Mouse (Mus musculus) neural tube, embryonic 14.5 days (tissue): Measurements from ENCODE around the gene Cttnbp2nl. TPM values are rescaled to one million over a fixed set of nuclear protein-coding genes. Genes with fewer than 3 reads are reported as not detected.

Experiments
- ATAC-seq: fragments of 200-750 bp; cut with Nextera tagmentation; 2 replicates; pipeline ENCODE4 v1.8.0; 2017; ENCODE audit warnings: low read depth, mild to moderate bottlenecking, moderate TSS enrichment, moderate library complexity
- H3K27ac ChIP-seq: fragments of 300-500 bp; sonication (generic); 2 replicates; pipeline ENCODE4 v1.5.1; 2014; ENCODE audit warnings: low read depth, mild to moderate bottlenecking, control low read depth, low read length, moderate library complexity, mixed read lengths
- H3K27me3 ChIP-seq: fragments of 300-500 bp; sonication (generic); 2 replicates; pipeline ENCODE4 v1.6.1; 2014; ENCODE audit warnings: low read length; ENCODE audit not compliant: control insufficient read depth, insufficient read depth
- H3K36me3 ChIP-seq: fragments of 300-500 bp; sonication (generic); 2 replicates; pipeline ENCODE4 v1.6.1; 2014; ENCODE audit warnings: low read length, mixed read lengths; ENCODE audit not compliant: control insufficient read depth, insufficient read depth
- H3K4me1 ChIP-seq: fragments of 300-500 bp; sonication (generic); 2 replicates; pipeline ENCODE4 v1.6.1; 2014; ENCODE audit warnings: low read length; ENCODE audit not compliant: control insufficient read depth, insufficient read depth
- H3K4me2 ChIP-seq: fragments of 300-500 bp; sonication (generic); 2 replicates; pipeline ENCODE4 v1.6.1; 2014; ENCODE audit warnings: mild to moderate bottlenecking, low read depth, low read length, control low read depth
- H3K4me3 ChIP-seq: fragments of 300-500 bp; sonication (generic); 2 replicates; pipeline ENCODE4 v1.5.1; 2014; ENCODE audit warnings: low read depth, low read length, control low read depth, mixed read lengths
- H3K9ac ChIP-seq: fragments of 300-500 bp; sonication (generic); replicated peaks from 2 replicates; pipeline ENCODE4 v1.6.1; 2014; ENCODE audit warnings: low read depth, mild to moderate bottlenecking, control low read depth, low read length, mixed read lengths
- H3K9me3 ChIP-seq: fragments of 300-500 bp; sonication (generic); 2 replicates; pipeline ENCODE4 v1.6.1; 2016; ENCODE audit warnings: low read length; ENCODE audit not compliant: control insufficient read depth
- WGBS: fragments of 180-500 bp; shearing (Covaris S2); extraction: QIAGEN DNeasy Blood & Tissue Kit; methylation state at CpG from one replicate; pipeline ENCODE4 v1.1.7; 2014; 5-methylcytosine and 5-hydroxymethylcytosine counted together
- polyA plus RNA-seq: library from polyadenylated mRNA; unstranded; fragments of >200 nt; fragmentation: Nextera tagmentation; extraction: Ambion mirVana; gene quantifications from 2 replicates; pipeline ENCODE4 v1.2.1, GENCODE M21; 2014

The Cttnbp2nl gene
- polyA plus RNA-seq, 1 experiment from 2014 or later, result 37.3 TPM

DNA sequence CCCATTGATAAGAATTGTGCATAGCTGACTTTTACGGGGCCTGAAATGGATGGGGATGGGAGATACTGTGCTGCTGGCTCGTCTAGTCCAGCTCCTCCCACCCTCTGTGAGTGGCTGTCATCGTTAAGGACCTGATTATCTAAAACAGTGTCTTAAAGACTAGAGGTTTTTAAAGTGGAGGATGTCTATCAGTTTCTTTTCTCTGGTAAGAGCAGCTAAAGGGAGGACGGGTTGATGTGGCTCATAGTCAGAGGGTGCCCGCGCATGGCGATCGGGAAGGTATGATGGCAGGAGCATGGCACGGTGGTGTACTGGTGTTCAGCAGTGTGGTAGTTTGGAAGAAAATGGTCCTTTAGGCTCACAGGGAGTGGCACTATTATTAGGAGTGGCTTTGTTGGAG, 9.7 kb upstream of the Cttnbp2nl start:
- no peak overlapping the region for H3K4me2 ChIP-seq
- no peak for ATAC-seq
- H3K4me3 ChIP-seq, result no peak overlapping the region
- WGBS, result 87% methylated on average over 9 of the region's 9 CpGs
- H3K27me3 ChIP-seq, result no peaks in the 10 kb centered on the region
- no peak overlapping the region for H3K27ac ChIP-seq
- H3K36me3 ChIP-seq, result no peaks in the 10 kb centered on the region
- H3K4me1 ChIP-seq, result no peaks in the 10 kb centered on the region
- H3K9ac ChIP-seq, result no peak overlapping the region
- H3K9me3 ChIP-seq, result no peaks in the 10 kb centered on the region

DNA sequence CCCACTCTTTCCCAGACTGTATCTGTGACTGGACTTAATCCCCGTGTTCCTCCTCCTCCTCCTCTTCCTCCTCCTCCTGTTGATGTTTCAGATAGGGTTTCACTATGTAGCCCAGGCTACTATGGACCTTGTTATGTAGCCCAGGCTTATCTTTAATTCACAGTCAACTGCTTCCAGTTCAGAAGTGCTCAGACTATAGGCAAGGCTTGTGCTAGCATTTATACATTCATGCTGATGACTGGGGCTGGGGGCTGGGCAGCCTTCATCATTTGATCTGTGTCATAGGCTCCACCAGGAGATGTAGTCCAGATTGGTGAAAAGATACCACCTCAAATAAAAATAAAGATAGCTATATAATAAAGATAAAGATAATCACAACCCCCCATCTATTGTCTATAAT, 9.0 kb upstream of the Cttnbp2nl start:
- 75% methylated on average over 1 of the region's 1 CpGs for WGBS

DNA sequence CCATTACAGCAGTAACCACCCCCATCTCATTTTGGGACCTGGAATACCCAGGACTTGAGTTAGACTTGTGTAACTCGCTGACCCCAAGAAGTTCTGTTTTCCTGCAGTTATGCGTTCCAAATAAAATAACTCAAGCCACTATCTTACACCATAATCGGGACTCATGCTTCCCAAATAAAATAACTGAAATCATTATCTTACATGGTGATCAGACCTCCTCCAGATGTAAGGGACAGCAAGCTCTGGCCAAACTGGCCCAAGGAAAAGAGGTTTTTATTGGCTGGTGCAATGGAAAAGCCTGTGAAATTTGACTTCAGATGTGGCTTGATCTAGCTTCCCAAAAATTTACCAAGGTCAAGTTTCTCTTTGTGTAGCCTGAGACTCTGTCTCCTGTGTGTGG, 8.6 kb upstream of the Cttnbp2nl start:
- Histone ChIP-seq H3K36me3 (no peaks in the 10 kb centered on the region), H3K27ac (no peak overlapping the region), H3K27me3 (no peaks in the 10 kb centered on the region), H3K9me3 (no peaks in the 10 kb centered on the region), H3K4me3 (no peak overlapping the region), H3K4me1 (no peaks in the 10 kb centered on the region), H3K9ac (no peak overlapping the region), H3K4me2 (no peak overlapping the region)
- WGBS, result 75% methylated on average over 3 of the region's 3 CpGs
- no peak for ATAC-seq

More for the DNA sequence above, 9.0 kb upstream of the Cttnbp2nl start:
- no peak overlapping the region for H3K9ac ChIP-seq
- ATAC-seq, result no peak
- H3K4me2 ChIP-seq, result no peak overlapping the region
- H3K4me1 ChIP-seq, result no peaks in the 10 kb centered on the region
- H3K27me3 ChIP-seq, result no peaks in the 10 kb centered on the region
- H3K36me3 ChIP-seq, result no peaks in the 10 kb centered on the region
- no peak overlapping the region for H3K4me3 ChIP-seq
- no peaks in the 10 kb centered on the region for H3K9me3 ChIP-seq
- H3K27ac ChIP-seq, result no peak overlapping the region

DNA sequence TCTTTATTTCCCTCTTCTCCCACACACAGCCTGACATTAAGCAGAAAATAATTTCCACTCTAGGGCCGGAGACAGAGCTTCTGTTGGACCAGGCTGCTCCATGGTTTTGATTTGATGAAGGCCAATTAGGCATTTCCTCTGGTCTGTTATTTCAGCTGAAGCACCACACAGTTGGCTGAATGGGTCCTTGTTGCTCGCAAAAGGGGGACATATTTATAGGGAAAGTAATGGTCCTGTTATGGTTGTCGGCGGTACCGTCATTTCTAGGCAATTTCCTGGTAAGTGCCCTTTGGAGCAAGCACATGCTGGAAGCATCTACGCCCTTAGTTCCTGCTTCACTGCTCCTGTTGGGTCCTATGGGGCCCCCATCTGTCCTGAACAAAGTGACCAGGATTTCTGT, 8.0 kb upstream of the Cttnbp2nl start:
- WGBS, result 60% methylated on average over 6 of the region's 6 CpGs
- Histone ChIP-seq H3K4me2 (no peak overlapping the region), H3K4me3 (no peak overlapping the region), H3K36me3 (no peaks in the 10 kb centered on the region), H3K27ac (no peak overlapping the region), H3K4me1 (no peaks in the 10 kb centered on the region), H3K27me3 (no peaks in the 10 kb centered on the region), H3K9me3 (no peaks in the 10 kb centered on the region), H3K9ac (no peak overlapping the region)
- ATAC-seq, result no peak

DNA sequence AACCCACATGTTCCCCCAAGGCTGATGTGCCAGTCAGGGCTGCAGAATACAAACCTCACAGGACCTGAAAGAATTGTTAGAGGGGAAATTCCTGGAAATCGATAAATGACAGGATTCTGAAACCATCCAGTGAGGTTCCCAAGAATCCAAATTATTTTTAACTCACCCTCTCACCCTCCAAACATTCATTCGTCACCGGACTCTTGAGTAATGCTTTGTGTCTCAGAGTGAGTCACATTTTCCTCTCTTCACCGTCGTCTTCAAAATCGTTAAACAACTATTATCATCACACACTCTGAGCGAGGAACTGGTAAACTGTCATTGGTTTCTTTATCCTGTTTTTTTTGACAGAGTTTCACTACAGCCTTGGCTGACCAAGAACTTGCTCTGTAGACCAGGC, 7.0 kb upstream of the Cttnbp2nl start:
- Histone ChIP-seq H3K9me3 (no peaks in the 10 kb centered on the region), H3K36me3 (no peaks in the 10 kb centered on the region), H3K27ac (no peak overlapping the region), H3K4me1 (no peaks in the 10 kb centered on the region), H3K27me3 (no peaks in the 10 kb centered on the region), H3K4me3 (no peak overlapping the region), H3K9ac (no peak overlapping the region), H3K4me2 (no peak overlapping the region)
- 87% methylated on average over 7 of the region's 7 CpGs for WGBS
- ATAC-seq, result no peak

DNA sequence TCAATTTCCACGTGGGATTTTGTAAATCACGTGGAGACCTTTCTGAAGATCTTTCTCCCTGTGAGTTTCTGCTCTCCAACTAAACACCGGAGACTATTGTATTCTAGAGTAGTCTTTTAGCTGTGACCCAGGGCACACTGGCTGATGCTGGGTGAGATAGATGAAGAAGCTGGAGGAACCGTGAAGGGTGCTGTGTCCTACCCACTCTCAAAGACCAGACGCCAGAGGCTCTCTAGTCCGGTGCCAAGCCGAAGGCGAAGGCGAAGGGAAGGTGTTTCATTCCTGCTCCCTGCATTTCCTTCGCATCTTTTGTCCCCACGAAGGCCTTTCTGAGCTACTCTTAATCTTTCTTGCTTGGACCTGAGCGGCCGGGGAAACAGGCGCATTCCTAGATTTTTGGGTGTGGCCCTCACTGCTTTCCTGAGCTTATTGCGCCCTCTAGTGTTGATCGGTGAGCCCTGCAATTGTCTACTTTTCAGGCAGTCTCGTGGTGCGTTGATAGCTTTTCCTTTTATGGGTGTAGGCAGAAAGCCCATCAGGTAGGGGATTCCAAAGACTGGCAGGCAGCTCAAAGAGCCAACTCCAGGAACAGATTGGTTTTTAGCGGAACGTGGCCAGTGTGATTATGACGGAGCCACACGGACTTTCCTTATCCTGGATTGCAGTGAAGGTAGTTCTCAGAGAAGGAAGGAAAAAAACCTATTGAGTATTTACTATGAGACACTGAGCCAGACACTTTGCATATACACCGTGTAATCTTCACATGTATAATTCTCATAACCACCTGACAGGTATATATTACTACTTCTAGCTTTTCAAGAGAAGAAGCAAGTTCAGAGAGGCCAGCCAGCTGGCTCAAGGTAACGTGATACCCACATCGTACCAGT, 5.9 kb upstream of the Cttnbp2nl start:
- H3K27me3 ChIP-seq, result no peaks in the 10 kb centered on the region
- no peak overlapping the region for H3K27ac ChIP-seq
- peak overlapping the region; percentile 47 for H3K4me2 ChIP-seq
- peak; percentile 76 for ATAC-seq
- H3K9me3 ChIP-seq, result no peaks in the 10 kb centered on the region
- 18% methylated on average over 25 of the region's 25 CpGs for WGBS
- H3K4me3 ChIP-seq, result peak overlapping the region; percentile 20; the same call in 1 of the 2 replicates
- no peaks in the 10 kb centered on the region for H3K4me1 ChIP-seq
- no peak overlapping the region; the same call in 1 of the 2 replicates for H3K9ac ChIP-seq
- H3K36me3 ChIP-seq, result no peaks in the 10 kb centered on the region

DNA sequence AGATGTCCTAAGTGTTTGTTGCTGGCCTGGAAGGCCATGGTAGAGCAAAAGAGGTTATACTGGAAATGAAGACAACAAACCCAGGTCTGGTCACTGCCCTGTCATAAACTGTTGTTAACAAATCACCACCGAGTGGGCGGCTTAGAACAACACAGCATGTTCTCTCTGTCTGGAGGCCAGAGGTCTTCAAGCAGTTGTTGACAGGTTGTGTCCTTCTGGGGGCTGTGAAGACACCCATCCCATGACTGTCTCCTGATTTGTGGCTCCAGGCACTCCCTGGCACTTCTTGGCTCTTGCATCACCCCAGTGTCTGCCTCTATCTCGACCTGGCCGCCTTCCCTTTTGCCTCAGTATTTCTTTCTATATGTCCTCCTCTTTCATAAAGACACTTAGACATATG, 2.7 kb upstream of the Cttnbp2nl start:
- H3K4me2 ChIP-seq, result no peak overlapping the region
- H3K9ac ChIP-seq, result no peak overlapping the region
- H3K36me3 ChIP-seq, result no peaks in the 10 kb centered on the region
- H3K27me3 ChIP-seq, result no peaks in the 10 kb centered on the region
- peaks cover 12% of the 10 kb centered on the region for H3K4me1 ChIP-seq
- no peak overlapping the region for H3K27ac ChIP-seq
- 73% methylated on average over 4 of the region's 4 CpGs for WGBS
- no peaks in the 10 kb centered on the region for H3K9me3 ChIP-seq
- no peak for ATAC-seq
- no peak overlapping the region for H3K4me3 ChIP-seq

DNA sequence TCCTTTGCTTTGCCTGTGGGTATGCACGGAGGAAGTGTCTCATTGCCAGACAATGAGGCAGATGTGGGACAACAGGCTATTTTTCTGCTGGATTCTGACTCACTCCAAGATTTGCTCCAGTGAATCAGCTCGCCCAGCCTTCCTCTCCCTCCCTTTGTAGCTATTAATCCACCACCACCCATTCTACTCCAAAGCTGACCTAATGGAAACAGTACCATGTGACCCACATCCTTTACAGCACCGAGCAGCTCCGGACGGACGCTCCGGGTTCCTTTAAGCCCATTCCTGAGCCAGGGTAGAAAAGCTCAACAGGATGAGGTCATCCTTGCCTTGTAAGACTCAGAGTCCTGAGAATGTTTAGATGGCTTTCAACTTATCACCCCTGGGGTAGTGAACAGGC, 2.0 kb upstream of the Cttnbp2nl start:
- Histone ChIP-seq H3K4me3 (no peak overlapping the region), H3K9ac (no peak overlapping the region), H3K36me3 (no peaks in the 10 kb centered on the region), H3K4me1 (peaks cover 16% of the 10 kb centered on the region), H3K27me3 (no peaks in the 10 kb centered on the region), H3K9me3 (no peaks in the 10 kb centered on the region), H3K27ac (no peak overlapping the region), H3K4me2 (no peak overlapping the region)
- WGBS, result 68% methylated on average over 7 of the region's 7 CpGs
- no peak for ATAC-seq

DNA sequence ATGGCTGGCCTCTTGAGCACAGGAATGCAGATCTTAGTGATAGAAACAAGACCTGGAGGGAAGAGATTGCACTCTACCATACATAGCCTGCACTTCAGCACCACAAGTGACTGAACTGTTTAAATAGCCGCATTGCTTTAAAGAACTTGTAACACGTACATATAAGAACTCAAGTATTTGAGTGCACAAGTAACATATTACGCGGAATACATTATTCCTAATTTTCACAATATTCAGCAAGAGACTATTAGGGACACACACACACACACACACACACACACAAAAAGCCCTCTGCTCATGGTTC, 704 bp upstream of the Cttnbp2nl start:
- Histone ChIP-seq H3K36me3 (no peaks in the 10 kb centered on the region), H3K27me3 (no peaks in the 10 kb centered on the region), H3K9ac (peak overlapping the region; percentile 29), H3K4me1 (peaks cover 24% of the 10 kb centered on the region), H3K27ac (peak overlapping the region; percentile 92; the same call in 1 of the 2 replicates), H3K9me3 (no peaks in the 10 kb centered on the region), H3K4me2 (peak overlapping the region; percentile 47), H3K4me3 (peak overlapping the region; percentile 81; the same call in 1 of the 2 replicates)
- 82% methylated on average over 4 of the region's 4 CpGs for WGBS
- ATAC-seq, result no peak
